Mouse (Mus musculus) forebrain, postnatal 0 days (tissue): ENCODE data around the gene Ddt. TPM values are rescaled to one million over a fixed set of nuclear protein-coding genes. Genes with fewer than 3 reads are reported as not detected.
A peak's percentile ranks its signal among the peaks of the same experiment; 100 is the strongest.

Source experiments
- ATAC-seq: fragments of 200-750 bp; cut with Nextera tagmentation; 2 replicates; pipeline ENCODE4 v1.8.0; 2017; ENCODE audit warnings: mild to moderate bottlenecking, moderate library complexity
- DNase-seq: peaks from one replicate; pipeline ENCODE4 v3.0.0-alpha.2; 2015
- H3K27ac ChIP-seq: fragments of 300-500 bp; sonication (generic); 2 replicates; pipeline ENCODE4 v1.5.1; 2014; ENCODE audit warnings: low read depth, mild to moderate bottlenecking, antibody characterized with exemption, low read length, moderate library complexity, mixed read lengths
- H3K27me3 ChIP-seq: fragments of 300-500 bp; sonication (generic); 2 replicates; pipeline ENCODE4 v1.6.1; 2014; ENCODE audit warnings: mild to moderate bottlenecking, low read length, mixed read lengths; ENCODE audit not compliant: insufficient read depth
- H3K36me3 ChIP-seq: fragments of 300-500 bp; sonication (generic); 2 replicates; pipeline ENCODE4 v1.6.1; 2014; ENCODE audit warnings: mild to moderate bottlenecking, moderate library complexity; ENCODE audit not compliant: insufficient read depth
- H3K4me1 ChIP-seq: fragments of 300-500 bp; sonication (generic); 2 replicates; pipeline ENCODE4 v1.6.1; 2014; ENCODE audit warnings: antibody characterized with exemption; ENCODE audit not compliant: insufficient read depth
- H3K4me2 ChIP-seq: fragments of 300-500 bp; sonication (generic); 2 replicates; pipeline ENCODE4 v1.6.1; 2014; ENCODE audit warnings: low read depth, mild to moderate bottlenecking, moderate library complexity
- H3K4me3 ChIP-seq: fragments of 300-500 bp; sonication (generic); 2 replicates; pipeline ENCODE4 v1.5.1; 2014; ENCODE audit warnings: low read depth, low read length, mixed read lengths
- H3K9ac ChIP-seq: fragments of 300-500 bp; sonication (generic); 2 replicates; pipeline ENCODE4 v1.6.1; 2014; ENCODE audit warnings: mild to moderate bottlenecking
- H3K9me3 ChIP-seq: fragments of 300-500 bp; sonication (generic); 2 replicates; pipeline ENCODE4 v1.6.1; 2016; ENCODE audit warnings: low read length
- CTCF ChIP-seq: sonication (generic); IDR thresholded peaks from 2 replicates; pipeline ENCODE4 v1.5.1; 2016; ENCODE audit warnings: antibody characterized with exemption, control low read depth, low read depth
- WGBS: fragments of 180-500 bp; shearing (Covaris S2); extraction: QIAGEN DNeasy Blood & Tissue Kit; methylation state at CpG from one replicate; pipeline ENCODE4 v1.1.7; 2014; 5-methylcytosine and 5-hydroxymethylcytosine counted together
- polyA plus RNA-seq: library from polyadenylated mRNA; unstranded; fragments of >200 nt; fragmentation: Nextera tagmentation; extraction: Ambion mirVana; gene quantifications from 2 replicates; pipeline ENCODE4 v1.2.1, GENCODE M21; 2015
- total RNA-seq: library from RNA; depleted of rRNA; stranded (reverse); fragments of >200 nt; gene quantifications from 2 replicates; pipeline ENCODE4 v1.2.3, GENCODE M21; 2014

The Ddt gene
- total and polyA plus RNA-seq, 2 experiments from 2014 or later, result 39.7 to 79.4 TPM

GRCm38 (mm10) chr10:75797619-75798175 lies 24.5 kb upstream of the Ddt start:
- no peak for TF ChIP-seq CTCF
- DNase-seq, result peak; percentile 50
- Histone ChIP-seq H3K9ac (peak overlapping the region; percentile 51), H3K4me1 (0 out of 2 replicates have a peak, but pooled peaks cover 9% of the 10 kb centered on the region), H3K9me3 (no peaks in the 10 kb centered on the region), H3K4me3 (peak overlapping the region; percentile 40), H3K27me3 (no peaks in the 10 kb centered on the region), H3K4me2 (peak overlapping the region; percentile 65), H3K27ac (peak overlapping the region; percentile 45), H3K36me3 (no peaks in the 10 kb centered on the region)
- peak; percentile 68 for ATAC-seq
- WGBS, result 0% methylated on average over 11 of the region's 12 CpGs

GRCm38 (mm10) chr10:75796731-75797516 lies 23.7 kb upstream of the Ddt start:
- DNase-seq (no peak), ATAC-seq (no peak)
- H3K36me3 ChIP-seq, result no peaks in the 10 kb centered on the region
- 50% methylated on average over 11 of the region's 11 CpGs for WGBS
- H3K9me3 ChIP-seq, result no peaks in the 10 kb centered on the region
- no peak overlapping the region; the same call in 1 of the 2 replicates for H3K9ac ChIP-seq
- H3K27ac ChIP-seq, result no peak overlapping the region
- H3K4me1 ChIP-seq, result 0 out of 2 replicates have a peak, but pooled peaks cover 9% of the 10 kb centered on the region
- H3K4me3 ChIP-seq, result peak overlapping the region; percentile 40
- TF ChIP-seq CTCF, result no peak
- no peaks in the 10 kb centered on the region for H3K27me3 ChIP-seq
- H3K4me2 ChIP-seq, result peak overlapping the region; percentile 65

- Histone ChIP-seq H3K9ac (no peak overlapping the region), H3K27ac (no peak overlapping the region), H3K4me2 (no peak overlapping the region), H3K27me3 (no peaks in the 10 kb centered on the region), H3K9me3 (no peaks in the 10 kb centered on the region), H3K36me3 (no peaks in the 10 kb centered on the region), H3K4me1 (0 out of 2 replicates have a peak, but pooled peaks cover 9% of the 10 kb centered on the region), H3K4me3 (no peak overlapping the region)
- 18% methylated on average over 3 of the region's 3 CpGs for WGBS
- DNase-seq, result peak; percentile 7
- 0 out of 2 replicates have a peak, but pooled peaks have one; percentile 13 for TF ChIP-seq CTCF
- ATAC-seq, result 0 out of 2 replicates have a peak, but pooled peaks have one; percentile 30
These were observed 21.7 kb upstream of the Ddt start for GRCm38 (mm10) chr10:75794880-75795279.

- Histone ChIP-seq H3K9me3 (no peaks in the 10 kb centered on the region), H3K27me3 (no peaks in the 10 kb centered on the region), H3K27ac (no peak overlapping the region), H3K9ac (no peak overlapping the region), H3K4me1 (no peaks in the 10 kb centered on the region), H3K4me2 (no peak overlapping the region), H3K4me3 (no peak overlapping the region), H3K36me3 (no peaks in the 10 kb centered on the region)
- WGBS, result 23% methylated on average over 7 of the region's 7 CpGs
- peak; percentile 8 for DNase-seq
- ATAC-seq, result no peak
- TF ChIP-seq CTCF, result peak; percentile 35
These were observed 17.6 kb upstream of the Ddt start for GRCm38 (mm10) chr10:75790773-75791172.

GRCm38 (mm10) chr10:75789841-75790240 lies 16.6 kb upstream of the Ddt start:
- ATAC-seq, result no peak
- no peak for TF ChIP-seq CTCF
- Histone ChIP-seq H3K36me3 (no peaks in the 10 kb centered on the region), H3K4me2 (no peak overlapping the region), H3K27me3 (no peaks in the 10 kb centered on the region), H3K4me1 (no peaks in the 10 kb centered on the region), H3K9me3 (no peaks in the 10 kb centered on the region), H3K4me3 (no peak overlapping the region), H3K27ac (no peak overlapping the region), H3K9ac (no peak overlapping the region)
- DNase-seq, result no peak
- 89% methylated on average over 5 of the region's 5 CpGs for WGBS

- H3K36me3 ChIP-seq, result no peaks in the 10 kb centered on the region
- WGBS, result 76% methylated on average over 6 of the region's 6 CpGs
- H3K9me3 ChIP-seq, result no peaks in the 10 kb centered on the region
These were observed 16.0 kb upstream of the Ddt start for GRCm38 (mm10) chr10:75789081-75789735.

More at GRCm38 (mm10) chr10:75789081-75789735, 16.0 kb upstream of the Ddt start:
- H3K27ac ChIP-seq, result no peak overlapping the region
- no peak for TF ChIP-seq CTCF
- no peak overlapping the region for H3K9ac ChIP-seq
- H3K27me3 ChIP-seq, result no peaks in the 10 kb centered on the region
- ATAC-seq (no peak), DNase-seq (no peak)
- no peak overlapping the region for H3K4me3 ChIP-seq
- H3K4me1 ChIP-seq, result no peaks in the 10 kb centered on the region
- H3K4me2 ChIP-seq, result no peak overlapping the region
